Mouse (Mus musculus): ENCODE measurements around the gene Enpp6.

DNA sequence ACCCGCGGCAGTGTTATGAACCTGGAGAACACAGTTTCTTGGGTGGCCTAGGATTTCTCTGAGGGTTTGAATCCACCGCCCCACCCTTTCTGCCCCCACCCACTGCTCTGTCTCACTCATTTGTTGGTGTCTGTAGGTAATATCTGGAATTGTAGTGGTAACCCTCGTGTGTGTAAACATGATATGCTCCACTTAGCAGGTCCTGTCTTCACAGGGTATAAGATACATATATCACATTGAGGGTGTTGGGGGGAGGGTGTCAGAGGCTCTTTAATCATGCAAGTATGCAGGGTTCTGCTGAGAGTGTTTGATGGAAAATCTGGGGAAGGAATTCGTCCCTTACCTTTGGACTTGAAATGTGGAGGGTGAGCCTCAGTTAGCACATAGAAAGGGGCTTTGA, 149.4 kb downstream of the Enpp6 start:
- TF ChIP-seq POLR2A (IDR thresholded peaks at IDR 0.05; ENCODE audit: extremely low read depth, insufficient read depth, low read length) = no peak
- TF ChIP-seq CTCF (IDR thresholded peaks at IDR 0.05; ENCODE audit: low read depth, low read length) = no peak

All from liver, adult 2 months (tissue).